Mouse (Mus musculus) MEL (cell line): Measurements from ENCODE around the gene Lrfn1. TPM values are rescaled to one million over a fixed set of nuclear protein-coding genes. Genes with fewer than 3 reads are reported as not detected.

Source experiments
- DNase-seq: peaks from one replicate; pipeline ENCODE4 v3.0.0; 2011; ENCODE audit warnings: low read depth, low spot score
- H3K27ac ChIP-seq: 2 replicates; pipeline ENCODE4 v1.5.1; 2012; ENCODE audit warnings: low read depth, mild to moderate bottlenecking, control low read depth, low read length, moderate library complexity; ENCODE audit not compliant: control insufficient read depth
- H3K27me3 ChIP-seq, 2 experiments: fragments of 150-350 bp in 1 of 2; sonication (generic) in 1 of 2; 2 replicates each; pipeline ENCODE4 v1.6.1; 2012; ENCODE audit warnings: low read length in 2 of 2, mild to moderate bottlenecking in 2 of 2, improper control_type of control experiment in 1 of 2, moderate library complexity in 1 of 2; ENCODE audit not compliant: insufficient read depth in 2 of 2, control insufficient read depth in 1 of 2
- H3K36me3 ChIP-seq, 2 experiments: 2 replicates each; pipeline ENCODE4 v1.6.1; 2012 to 2014; ENCODE audit warnings: low read length in 2 of 2, improper control_type of control experiment in 1 of 2, inconsistent platforms in 1 of 2, mild to moderate bottlenecking in 1 of 2; ENCODE audit not compliant: insufficient read depth in 2 of 2, control insufficient read depth in 1 of 2
- H3K4me1 ChIP-seq, 2 experiments: fragments of 150-350 bp in 1 of 2; sonication (generic) in 1 of 2; 2 replicates each; pipeline ENCODE4 v1.6.1; 2012; ENCODE audit warnings: low read length in 2 of 2, improper control_type of control experiment in 1 of 2, mild to moderate bottlenecking in 1 of 2; ENCODE audit not compliant: insufficient read depth in 2 of 2, control insufficient read depth in 1 of 2
- H3K4me3 ChIP-seq, 2 experiments: fragments of 150-350 bp in 1 of 2; sonication (generic) in 1 of 2; 2 replicates each; pipeline ENCODE4 v1.5.1; 2012; ENCODE audit warnings: low read depth in 2 of 2, low read length in 2 of 2, mild to moderate bottlenecking in 2 of 2, moderate library complexity in 2 of 2, control low read depth in 1 of 2, improper control_type of control experiment in 1 of 2; ENCODE audit not compliant: control insufficient read depth in 1 of 2, insufficient read depth in 1 of 2
- H3K79me2 ChIP-seq: 2 replicates; pipeline ENCODE4 v1.6.1; 2012; ENCODE audit warnings: mild to moderate bottlenecking, low read length, moderate library complexity; ENCODE audit not compliant: control insufficient read depth, poor library complexity, insufficient read depth
- H3K9ac ChIP-seq: 2 replicates; pipeline ENCODE4 v1.6.1; 2012; ENCODE audit warnings: low read depth, mild to moderate bottlenecking, control low read depth, low read length, moderate library complexity; ENCODE audit not compliant: control insufficient read depth, poor library complexity, severe bottlenecking
- H3K9me3 ChIP-seq: fragments of 150-350 bp; sonication (generic); replicated peaks from 2 replicates; pipeline ENCODE4 v1.6.1; 2012; ENCODE audit warnings: mild to moderate bottlenecking, low read length, improper control_type of control experiment, moderate library complexity; ENCODE audit not compliant: insufficient read depth
- BHLHE40 ChIP-seq: IDR thresholded peaks from 2 replicates; pipeline ENCODE4 v1.6.1; 2012; ENCODE audit warnings: low read depth, mild to moderate bottlenecking, inconsistent platforms, low read length, improper control_type of control experiment, borderline replicate concordance
- CHD1 ChIP-seq: IDR thresholded peaks from 2 replicates; pipeline ENCODE4 v1.6.1; 2012; ENCODE audit warnings: low read depth, mild to moderate bottlenecking, inconsistent platforms, low read length, improper control_type of control experiment
- CHD2 ChIP-seq: IDR thresholded peaks from 2 replicates; pipeline ENCODE4 v1.6.1; 2011; ENCODE audit warnings: low read length, improper control_type of control experiment
- ELF1 ChIP-seq: IDR thresholded peaks from 2 replicates; pipeline ENCODE4 v1.6.1; 2014; ENCODE audit warnings: low read depth, mild to moderate bottlenecking, inconsistent platforms, low read length, improper control_type of control experiment, moderate library complexity
- EP300 ChIP-seq, 2 experiments: IDR thresholded peaks; 2 replicates each; pipeline ENCODE4 v1.6.1; 2011; ENCODE audit warnings: improper control_type of control experiment in 2 of 2, low read length in 2 of 2, low read depth in 1 of 2, mild to moderate bottlenecking in 1 of 2
- GATA1 ChIP-seq: IDR thresholded peaks from 2 replicates; pipeline ENCODE4 v1.6.1; 2011; ENCODE audit warnings: low read depth, low read length, improper control_type of control experiment
- HCFC1 ChIP-seq: IDR thresholded peaks from 2 replicates; pipeline ENCODE4 v1.6.1; 2012; ENCODE audit warnings: low read depth, mild to moderate bottlenecking, inconsistent platforms, low read length, improper control_type of control experiment, moderate library complexity
- KAT2A ChIP-seq: conservative IDR thresholded peaks from 2 replicates; pipeline ENCODE4 v1.6.1; 2012; ENCODE audit warnings: low read depth, low read length, improper control_type of control experiment, inconsistent platforms
- MEF2A ChIP-seq: IDR thresholded peaks from 2 replicates; pipeline ENCODE4 v1.6.1; 2014; ENCODE audit warnings: low read depth, mild to moderate bottlenecking, inconsistent platforms, low read length, improper control_type of control experiment; ENCODE audit not compliant: poor library complexity, insufficient replicate concordance, severe bottlenecking; ENCODE audit errors: extremely low read depth
- MYB ChIP-seq: IDR thresholded peaks from 2 replicates; pipeline ENCODE4 v1.6.1; 2011; ENCODE audit warnings: mild to moderate bottlenecking, low read depth, low read length, improper control_type of control experiment
- MYC ChIP-seq: IDR thresholded peaks from 2 replicates; pipeline ENCODE4 v1.6.1; 2011; ENCODE audit warnings: low read depth, mild to moderate bottlenecking, low read length, improper control_type of control experiment, moderate library complexity
- NELFE ChIP-seq: IDR thresholded peaks from 2 replicates; pipeline ENCODE4 v1.6.1; 2011; ENCODE audit warnings: low read depth, low read length, improper control_type of control experiment
- POLR2A ChIP-seq, 2 experiments: IDR thresholded peaks; 2 replicates each; pipeline ENCODE4 v1.6.1; 2011 to 2012; ENCODE audit warnings: low read length in 2 of 2, mild to moderate bottlenecking in 2 of 2, control low read depth in 1 of 2, improper control_type of control experiment in 1 of 2, low read depth in 1 of 2, moderate library complexity in 1 of 2; ENCODE audit not compliant: control insufficient read depth in 1 of 2, insufficient read depth in 1 of 2, poor library complexity in 1 of 2
- POLR2AphosphoS2 ChIP-seq: IDR thresholded peaks from 2 replicates; pipeline ENCODE4 v1.6.1; 2011; ENCODE audit warnings: low read length, improper control_type of control experiment
- POLR2AphosphoS5 ChIP-seq: IDR thresholded peaks from 2 replicates; pipeline ENCODE4 v1.6.1; 2012; ENCODE audit warnings: low read depth, borderline replicate concordance, mild to moderate bottlenecking, inconsistent platforms, low read length, moderate library complexity, mixed read lengths
- TAL1 ChIP-seq: IDR thresholded peaks from 2 replicates; pipeline ENCODE4 v1.6.1; 2012; ENCODE audit warnings: mild to moderate bottlenecking, inconsistent platforms, low read length, moderate library complexity, mixed read lengths
- TBP ChIP-seq: IDR thresholded peaks from 2 replicates; pipeline ENCODE4 v1.8.0; 2011; ENCODE audit warnings: low read depth, low read length, improper control_type of control experiment
- TCF12 ChIP-seq: IDR thresholded peaks from 2 replicates; pipeline ENCODE4 v1.6.1; 2014; ENCODE audit warnings: low read depth, mild to moderate bottlenecking, inconsistent platforms, low read length, improper control_type of control experiment, moderate library complexity
- UBTF ChIP-seq: IDR thresholded peaks from 2 replicates; pipeline ENCODE4 v1.6.1; 2012; ENCODE audit warnings: low read depth, mild to moderate bottlenecking, inconsistent platforms, low read length, improper control_type of control experiment, moderate library complexity, borderline replicate concordance; ENCODE audit not compliant: insufficient read depth
- polyA plus RNA-seq, 2 experiments: library from polyadenylated mRNA; stranded (reverse) in 1 of 2; unstranded in 1 of 2; fragments of >175 nt in 1 of 2; fragments of >200 nt in 1 of 2; gene quantifications; 2 replicates each; pipeline versions ENCODE4 v1.2.1 to v1.2.4; 2012; ENCODE audit warnings: low replicate concordance in 2 of 2, low read depth in 1 of 2; ENCODE audit not compliant: insufficient read length in 2 of 2, insufficient read depth in 1 of 2, missing spikeins in 1 of 2
- total RNA-seq: library from RNA; depleted of rRNA; stranded (reverse); fragments of 300-350 nt; gene quantifications from 2 replicates; pipeline ENCODE4 v1.2.3, GENCODE M21; 2012

The Lrfn1 gene
- total and polyA plus RNA-seq, 3 experiments: 1.9 to 5.8 TPM; not detected in 1

DNA sequence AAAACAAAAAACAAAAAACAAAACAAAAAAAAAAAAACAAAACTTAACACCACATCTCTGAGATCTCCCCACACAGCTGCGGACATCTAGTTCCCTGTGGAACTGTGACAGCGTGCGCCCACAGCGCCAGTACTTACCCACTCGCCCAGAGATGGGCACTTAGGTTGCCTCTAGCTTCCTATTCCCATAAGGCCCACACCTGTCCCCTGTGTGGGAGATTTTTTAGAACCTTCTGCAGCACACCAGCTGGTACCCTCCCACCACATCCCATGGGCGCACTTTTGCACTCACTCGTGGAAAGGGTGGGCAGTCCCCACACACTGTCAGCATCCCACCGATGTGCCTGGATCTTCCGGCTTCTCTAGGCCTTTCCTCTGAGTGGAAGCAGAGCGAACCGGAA is 31.1 kb downstream of the Lrfn1 start:
- no peaks in the 10 kb centered on the region for H3K36me3 ChIP-seq
- H3K9me3 ChIP-seq: no peaks in the 10 kb centered on the region
- H3K27ac ChIP-seq: no peak overlapping the region
- H3K9ac ChIP-seq: no peak overlapping the region
- no peaks in the 10 kb centered on the region for H3K4me1 ChIP-seq
- 0 out of 4 replicates have a peak, but pooled peaks cover 0 to under 1% of the 10 kb centered on the region in 2 experiments for H3K27me3 ChIP-seq
- no peaks in the 10 kb centered on the region for H3K79me2 ChIP-seq
- DNase-seq: no peak
- H3K4me3 ChIP-seq: no peak overlapping the region
- TF ChIP-seq NELFE (no peak), KAT2A (no peak), BHLHE40 (no peak), TCF12 (no peak), TBP (no peak), POLR2AphosphoS2 (no peak), CHD1 (no peak), MYB (no peak)

DNA sequence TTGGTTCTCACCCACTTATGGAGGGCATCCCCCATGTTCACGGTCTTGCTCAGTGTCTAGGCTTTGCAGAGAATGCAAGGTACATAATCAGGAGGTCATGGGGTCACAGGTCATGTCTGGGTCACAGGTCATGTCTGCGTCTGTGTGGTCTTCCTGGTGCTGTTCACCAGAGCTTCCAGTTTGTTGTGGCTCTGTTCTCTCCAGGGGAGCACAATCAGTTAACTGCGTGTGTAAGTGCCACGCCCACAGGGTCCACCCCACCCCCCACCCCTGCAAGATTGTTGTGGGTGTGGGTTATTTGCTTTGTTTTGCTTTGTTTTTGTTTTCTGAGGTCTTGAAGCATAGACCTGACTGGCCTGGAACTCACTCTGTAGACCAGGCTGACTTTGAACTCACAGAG is 32.4 kb downstream of the Lrfn1 start:
- Histone ChIP-seq H3K9ac (no peak overlapping the region), H3K9me3 (no peaks in the 10 kb centered on the region), H3K79me2 (no peaks in the 10 kb centered on the region), H3K4me3 (no peak overlapping the region), H3K27ac (no peak overlapping the region), H3K27me3 (0 out of 4 replicates have a peak, but pooled peaks cover 0 to 2% of the 10 kb centered on the region in 2 experiments), H3K36me3 (no peaks in the 10 kb centered on the region), H3K4me1 (no peaks in the 10 kb centered on the region)
- no peak for DNase-seq
- TF ChIP-seq MEF2A (no peak), TCF12 (no peak), GATA1 (no peak), POLR2AphosphoS2 (no peak), KAT2A (no peak), UBTF (no peak), CHD2 (no peak), TAL1 (no peak), MYC (no peak), BHLHE40 (no peak), POLR2AphosphoS5 (no peak), ELF1 (no peak), POLR2A (IDR thresholded peaks at IDR 0.05; ENCODE audit: control insufficient read depth in 1 of 2, insufficient read depth in 1 of 2, low read depth in 1 of 2, low read length in 2 of 2, poor library complexity in 1 of 2) (no peak), HCFC1 (no peak), EP300 (IDR thresholded peaks at IDR 0.05; ENCODE audit: low read depth in 1 of 2, low read length in 2 of 2) (no peak)
